Mouse (Mus musculus) heart, embryonic 11.5 days (tissue): ENCODE measurements around the gene BC017158. TPM values are rescaled to one million over a fixed set of nuclear protein-coding genes. Genes with fewer than 3 reads are reported as not detected.

Source experiments
- ATAC-seq: fragments of 200-750 bp; cut with Nextera tagmentation; replicated peaks from 2 replicates; pipeline ENCODE4 v1.8.0; 2017; ENCODE audit warnings: moderate library complexity; ENCODE audit not compliant: insufficient number of reproducible peaks, low FRiP score, low TSS enrichment
- H3K27ac ChIP-seq: fragments of 300-500 bp; sonication (generic); 2 replicates; pipeline ENCODE4 v1.5.1; 2014; ENCODE audit warnings: mild to moderate bottlenecking, low read depth, low read length
- H3K27me3 ChIP-seq: fragments of 300-500 bp; sonication (generic); 2 replicates; pipeline ENCODE4 v1.6.1; 2014; ENCODE audit warnings: mild to moderate bottlenecking, low read length, mixed read lengths; ENCODE audit not compliant: control insufficient read depth, insufficient read depth
- H3K36me3 ChIP-seq: fragments of 300-500 bp; sonication (generic); 2 replicates; pipeline ENCODE4 v1.6.1; 2014; ENCODE audit warnings: mild to moderate bottlenecking, low read length, moderate library complexity, mixed read lengths; ENCODE audit not compliant: control insufficient read depth, insufficient read depth
- H3K4me1 ChIP-seq: fragments of 300-500 bp; sonication (generic); 2 replicates; pipeline ENCODE4 v1.6.1; 2014; ENCODE audit warnings: low read length; ENCODE audit not compliant: control insufficient read depth, insufficient read depth
- H3K4me2 ChIP-seq: fragments of 300-500 bp; sonication (generic); 2 replicates; pipeline ENCODE4 v1.6.1; 2014; ENCODE audit warnings: mild to moderate bottlenecking, moderate library complexity
- H3K4me3 ChIP-seq: fragments of 300-500 bp; sonication (generic); 2 replicates; pipeline ENCODE4 v1.5.1; 2014; ENCODE audit warnings: low read depth, low read length
- H3K9ac ChIP-seq: fragments of 300-500 bp; sonication (generic); 2 replicates; pipeline ENCODE4 v1.6.1; 2014; ENCODE audit warnings: mild to moderate bottlenecking, low read depth, low read length, moderate library complexity
- H3K9me3 ChIP-seq: fragments of 300-500 bp; sonication (generic); replicated peaks from 2 replicates; pipeline ENCODE4 v1.6.1; 2016; ENCODE audit warnings: low read length; ENCODE audit not compliant: control insufficient read depth
- WGBS: fragments of 180-500 bp; shearing (Covaris S2); extraction: QIAGEN DNeasy Blood & Tissue Kit; methylation state at CpG from one replicate; pipeline ENCODE4 v1.1.7; 2014; ENCODE audit not compliant: insufficient replicate concordance; 5-methylcytosine and 5-hydroxymethylcytosine counted together
- polyA plus RNA-seq: library from polyadenylated mRNA; unstranded; fragments of >200 nt; fragmentation: Nextera tagmentation; extraction: Ambion mirVana; gene quantifications from 2 replicates; pipeline ENCODE4 v1.2.1, GENCODE M21; 2014

The BC017158 gene
- polyA plus RNA-seq, 1 experiment from 2014 or later = 18.2 TPM

DNA sequence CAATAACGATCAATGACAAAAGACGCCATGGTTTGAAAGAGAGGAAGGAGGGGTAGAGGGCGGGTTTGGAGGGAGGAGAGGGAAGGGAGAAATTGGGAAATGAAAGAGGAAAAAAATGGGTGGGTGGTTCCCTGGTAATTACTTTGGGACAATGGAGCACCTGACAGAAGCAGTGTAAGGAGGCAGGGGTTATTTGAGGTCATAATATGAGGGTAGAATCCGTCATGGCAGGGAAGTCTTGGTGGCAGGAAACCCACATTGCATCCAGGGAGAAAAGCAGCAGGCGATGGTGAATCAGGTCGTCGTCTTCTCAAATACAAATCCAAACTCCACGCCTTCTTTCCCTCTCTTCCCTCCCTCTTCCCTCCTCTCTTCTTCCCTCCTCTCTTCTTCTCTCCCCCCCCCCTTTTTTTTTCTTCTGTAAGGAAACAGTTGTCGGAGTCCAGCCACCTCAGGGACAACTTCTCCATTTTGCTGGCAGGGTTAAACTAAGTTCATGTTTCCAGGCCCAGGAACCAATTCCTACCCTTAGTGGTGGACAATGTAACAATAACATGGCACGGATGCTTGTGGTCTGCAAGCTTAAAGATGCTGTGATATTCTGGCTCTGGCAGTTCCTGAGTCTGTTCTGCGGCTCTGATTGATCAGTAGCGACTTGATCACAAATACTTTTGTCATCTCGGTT lies 14.5 kb upstream of the BC017158 start:
- ATAC-seq = no peak
- Histone ChIP-seq H3K36me3 (no peaks in the 10 kb centered on the region), H3K9ac (no peak overlapping the region), H3K4me3 (no peak overlapping the region), H3K4me1 (peaks cover 6% of the 10 kb centered on the region), H3K27me3 (no peaks in the 10 kb centered on the region; the same call in 1 of the 2 replicates), H3K9me3 (no peaks in the 10 kb centered on the region), H3K27ac (no peak overlapping the region), H3K4me2 (no peak overlapping the region)
- 79% methylated on average over 13 of the region's 13 CpGs for WGBS

GRCm38 (mm10) chr7:128311811-128312210 lies 13.8 kb upstream of the BC017158 start:
- H3K9me3 ChIP-seq = no peaks in the 10 kb centered on the region
- no peaks in the 10 kb centered on the region for H3K36me3 ChIP-seq
- no peak for ATAC-seq
- WGBS = 79% methylated on average over 8 of the region's 8 CpGs
- H3K4me1 ChIP-seq = peaks cover 6% of the 10 kb centered on the region
- H3K27ac ChIP-seq = no peak overlapping the region
- H3K4me2 ChIP-seq = no peak overlapping the region
- no peak overlapping the region for H3K9ac ChIP-seq
- H3K27me3 ChIP-seq = no peaks in the 10 kb centered on the region; the same call in 1 of the 2 replicates
- H3K4me3 ChIP-seq = no peak overlapping the region

- WGBS = 39% methylated on average over 3 of the region's 3 CpGs
- no peak overlapping the region for H3K4me2 ChIP-seq
- H3K9ac ChIP-seq = no peak overlapping the region
- H3K36me3 ChIP-seq = no peaks in the 10 kb centered on the region
- H3K4me3 ChIP-seq = no peak overlapping the region
- no peak overlapping the region for H3K27ac ChIP-seq
- H3K27me3 ChIP-seq = no peaks in the 10 kb centered on the region; the same call in 1 of the 2 replicates
- peaks cover 6% of the 10 kb centered on the region for H3K4me1 ChIP-seq
- ATAC-seq = no peak
- H3K9me3 ChIP-seq = no peaks in the 10 kb centered on the region
Measured at GRCm38 (mm10) chr7:128311263-128311662, 13.3 kb upstream of the BC017158 start.

DNA sequence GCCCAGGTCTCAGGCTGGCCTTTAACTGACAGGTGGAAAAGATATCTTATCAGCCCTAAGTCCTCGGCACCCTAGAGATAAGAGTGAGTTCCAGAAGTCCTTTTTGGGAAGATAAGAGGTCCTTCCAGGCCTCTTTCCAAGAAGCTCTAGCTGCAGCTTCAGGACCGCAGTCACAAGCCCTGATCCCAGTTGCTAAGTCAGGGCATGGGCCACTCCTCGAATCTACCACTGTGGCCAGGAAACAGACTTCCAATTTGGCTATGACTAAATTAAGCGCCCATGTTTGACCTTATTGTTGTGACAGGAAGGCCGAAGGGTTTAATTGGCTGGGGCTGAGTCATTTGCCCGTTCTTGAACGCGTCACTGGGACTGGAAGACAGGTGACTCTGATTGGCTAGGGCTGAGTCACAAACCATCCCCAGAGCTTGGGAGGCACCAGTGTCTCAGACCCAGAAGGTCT lies 12.3 kb upstream of the BC017158 start:
- H3K36me3 ChIP-seq = no peaks in the 10 kb centered on the region
- H3K27me3 ChIP-seq = no peaks in the 10 kb centered on the region; the same call in 1 of the 2 replicates
- ATAC-seq = no peak
- no peak overlapping the region for H3K9ac ChIP-seq
- WGBS = 14% methylated on average over 8 of the region's 8 CpGs
- H3K27ac ChIP-seq = no peak overlapping the region
- no peak overlapping the region for H3K4me3 ChIP-seq
- H3K4me2 ChIP-seq = no peak overlapping the region
- no peaks in the 10 kb centered on the region for H3K9me3 ChIP-seq
- H3K4me1 ChIP-seq = peaks cover 6% of the 10 kb centered on the region

- 46% methylated on average over 1 of the region's 1 CpGs for WGBS
- Histone ChIP-seq H3K36me3 (no peaks in the 10 kb centered on the region), H3K4me1 (peaks cover 6% of the 10 kb centered on the region), H3K27ac (no peak overlapping the region), H3K4me2 (no peak overlapping the region), H3K27me3 (no peaks in the 10 kb centered on the region; the same call in 1 of the 2 replicates), H3K4me3 (no peak overlapping the region), H3K9ac (no peak overlapping the region), H3K9me3 (no peaks in the 10 kb centered on the region)
- ATAC-seq = no peak
Measured at GRCm38 (mm10) chr7:128309776-128310175, 11.8 kb upstream of the BC017158 start.

DNA sequence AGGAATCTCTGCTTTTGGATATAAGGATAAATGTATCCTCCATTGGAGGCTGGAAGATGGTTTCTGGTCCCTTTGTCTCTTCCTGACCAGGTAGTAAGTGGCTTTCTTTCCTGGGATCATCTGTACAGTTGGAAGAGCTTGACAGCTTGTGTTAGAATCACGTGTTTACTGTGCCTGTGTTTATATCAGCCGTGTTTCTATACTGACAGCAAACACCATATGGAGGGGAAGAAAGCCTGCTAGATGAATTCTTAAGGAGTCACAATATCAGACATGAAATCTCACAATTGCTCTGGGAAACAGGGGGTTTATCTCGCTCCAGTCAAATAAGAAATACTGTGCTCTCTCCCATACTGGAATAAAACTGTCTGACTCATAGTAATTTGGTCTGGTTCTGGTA lies 11.2 kb upstream of the BC017158 start:
- no peaks in the 10 kb centered on the region for H3K9me3 ChIP-seq
- H3K27me3 ChIP-seq = no peaks in the 10 kb centered on the region; the same call in 1 of the 2 replicates
- no peak overlapping the region for H3K4me2 ChIP-seq
- H3K9ac ChIP-seq = no peak overlapping the region
- H3K36me3 ChIP-seq = no peaks in the 10 kb centered on the region
- no peak overlapping the region for H3K27ac ChIP-seq
- WGBS = 71% methylated on average over 3 of the region's 3 CpGs
- H3K4me1 ChIP-seq = peaks cover 6% of the 10 kb centered on the region
- no peak overlapping the region for H3K4me3 ChIP-seq
- no peak for ATAC-seq

DNA sequence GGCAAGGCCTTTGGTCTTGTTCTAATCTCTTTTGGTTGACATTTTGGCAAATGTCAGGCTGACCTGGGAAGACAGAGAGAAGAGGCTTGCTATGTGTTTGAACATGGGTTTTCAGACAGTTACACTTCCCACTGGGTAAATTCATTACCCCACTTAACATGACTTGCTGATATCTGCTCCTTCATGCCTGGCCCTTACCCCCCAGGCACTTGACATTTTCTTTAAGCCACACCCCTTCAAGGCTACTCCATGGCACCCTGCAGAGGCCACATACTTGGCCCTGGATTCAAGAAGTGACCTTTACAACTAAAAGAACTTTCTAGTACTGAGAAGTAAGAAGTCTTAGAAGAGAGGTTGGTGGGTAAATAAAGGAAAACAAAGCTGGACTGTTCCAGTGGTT lies 9.9 kb upstream of the BC017158 start:
- H3K9ac ChIP-seq = no peak overlapping the region
- no peaks in the 10 kb centered on the region for H3K36me3 ChIP-seq
- no peaks in the 10 kb centered on the region; the same call in none of the 2 replicates for H3K27me3 ChIP-seq
- H3K9me3 ChIP-seq = no peaks in the 10 kb centered on the region
- H3K4me2 ChIP-seq = no peak overlapping the region
- H3K4me1 ChIP-seq = peaks cover 6% of the 10 kb centered on the region
- H3K4me3 ChIP-seq = no peak overlapping the region
- ATAC-seq = no peak
- no peak overlapping the region for H3K27ac ChIP-seq

DNA sequence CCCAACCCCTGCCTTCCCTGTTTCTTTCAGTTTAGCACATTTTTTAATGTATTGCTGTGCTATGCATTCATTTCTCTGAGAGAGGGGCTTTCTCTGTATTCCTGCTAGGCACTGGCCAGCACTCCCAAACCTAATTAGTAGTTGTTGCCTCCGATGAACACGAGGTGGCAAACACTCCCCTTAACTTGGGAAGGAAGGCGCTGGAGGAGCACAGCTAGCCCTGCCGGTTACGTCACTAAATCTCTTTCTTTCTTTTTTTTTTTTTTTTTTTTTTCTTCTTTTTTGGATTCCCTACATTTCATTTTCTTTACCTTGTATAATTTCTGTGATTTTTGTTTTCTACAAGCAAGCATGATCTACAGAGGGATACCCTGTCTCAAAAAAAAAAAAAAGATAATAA lies 6.9 kb upstream of the BC017158 start:
- Histone ChIP-seq H3K27me3 (no peaks in the 10 kb centered on the region; the same call in 1 of the 2 replicates), H3K4me1 (no peaks in the 10 kb centered on the region; the same call in 1 of the 2 replicates), H3K9me3 (no peaks in the 10 kb centered on the region), H3K36me3 (no peaks in the 10 kb centered on the region), H3K27ac (no peak overlapping the region), H3K4me2 (no peak overlapping the region), H3K9ac (no peak overlapping the region), H3K4me3 (no peak overlapping the region)
- WGBS = 4% methylated on average over 5 of the region's 5 CpGs
- ATAC-seq = no peak

DNA sequence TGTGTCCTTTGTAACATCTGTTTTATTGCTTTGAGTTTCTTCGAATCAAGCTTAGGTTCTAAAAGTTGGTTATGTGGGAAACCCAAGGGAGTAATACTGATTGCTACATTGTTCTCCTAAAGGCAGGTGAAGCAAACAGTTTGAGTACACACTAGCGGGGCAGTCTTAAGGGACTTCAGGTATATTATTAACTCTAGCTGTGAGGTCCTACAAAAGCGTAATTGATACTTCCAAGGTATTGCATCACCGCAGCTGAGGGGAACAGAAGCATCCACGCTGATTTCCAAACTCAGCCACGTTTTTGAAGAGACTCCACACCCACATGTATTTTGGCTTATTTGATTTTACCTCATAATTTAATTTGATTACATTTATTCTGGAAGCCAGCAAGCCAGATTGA lies 6.2 kb upstream of the BC017158 start:
- H3K4me2 ChIP-seq = no peak overlapping the region
- H3K9ac ChIP-seq = no peak overlapping the region
- H3K9me3 ChIP-seq = no peaks in the 10 kb centered on the region
- 75% methylated on average over 6 of the region's 6 CpGs for WGBS
- H3K27me3 ChIP-seq = no peaks in the 10 kb centered on the region; the same call in 1 of the 2 replicates
- no peak overlapping the region for H3K27ac ChIP-seq
- H3K36me3 ChIP-seq = no peaks in the 10 kb centered on the region
- ATAC-seq = no peak
- H3K4me3 ChIP-seq = no peak overlapping the region
- H3K4me1 ChIP-seq = no peaks in the 10 kb centered on the region
